Mouse (Mus musculus) brain, embryonic 14.5 days (tissue): ENCODE measurements around the gene Ube2l3.

Experiments
- CTCF ChIP-seq: fragments of 200-500 bp; IDR thresholded peaks from 2 replicates; pipeline ENCODE4 v1.5.1; 2012; ENCODE audit warnings: inconsistent platforms, mild to moderate bottlenecking, moderate library complexity, borderline replicate concordance; ENCODE audit not compliant: insufficient read depth, insufficient read length; ENCODE audit errors: extremely low read depth
- POLR2A ChIP-seq: fragments of 200-500 bp; IDR thresholded peaks from 2 replicates; pipeline ENCODE4 v1.6.1; 2012; ENCODE audit warnings: mild to moderate bottlenecking, inconsistent platforms, borderline replicate concordance; ENCODE audit not compliant: poor library complexity, insufficient read depth, insufficient read length, severe bottlenecking; ENCODE audit errors: extremely low read depth

- TF ChIP-seq POLR2A (no peak), CTCF (no peak)
Observed at GRCm38 (mm10) chr16:17243731-17244130, 41.3 kb upstream of the Ube2l3 start.
